Mouse (Mus musculus): ENCODE results near the gene Pde4b.

GRCm38 (mm10) chr4:102545226-102545625 is 457.9 kb downstream of the Pde4b start:
- TF ChIP-seq CEBPB (IDR thresholded peaks at IDR 0.05; ENCODE audit: low read depth), result no peak
- TF ChIP-seq MYOD1 (IDR thresholded peaks at IDR 0.05; ENCODE audit: control insufficient read depth, insufficient read length, low read depth), result no peak
- TF ChIP-seq MYOG (IDR thresholded peaks at IDR 0.05; ENCODE audit: control insufficient read depth, extremely low read depth, insufficient read length), result no peak
- no peak for TF ChIP-seq MAX (IDR thresholded peaks at IDR 0.05)

All from C2C12 (cell line).